Mouse (Mus musculus): ENCODE data around the gene Nkx1-1.

DNA sequence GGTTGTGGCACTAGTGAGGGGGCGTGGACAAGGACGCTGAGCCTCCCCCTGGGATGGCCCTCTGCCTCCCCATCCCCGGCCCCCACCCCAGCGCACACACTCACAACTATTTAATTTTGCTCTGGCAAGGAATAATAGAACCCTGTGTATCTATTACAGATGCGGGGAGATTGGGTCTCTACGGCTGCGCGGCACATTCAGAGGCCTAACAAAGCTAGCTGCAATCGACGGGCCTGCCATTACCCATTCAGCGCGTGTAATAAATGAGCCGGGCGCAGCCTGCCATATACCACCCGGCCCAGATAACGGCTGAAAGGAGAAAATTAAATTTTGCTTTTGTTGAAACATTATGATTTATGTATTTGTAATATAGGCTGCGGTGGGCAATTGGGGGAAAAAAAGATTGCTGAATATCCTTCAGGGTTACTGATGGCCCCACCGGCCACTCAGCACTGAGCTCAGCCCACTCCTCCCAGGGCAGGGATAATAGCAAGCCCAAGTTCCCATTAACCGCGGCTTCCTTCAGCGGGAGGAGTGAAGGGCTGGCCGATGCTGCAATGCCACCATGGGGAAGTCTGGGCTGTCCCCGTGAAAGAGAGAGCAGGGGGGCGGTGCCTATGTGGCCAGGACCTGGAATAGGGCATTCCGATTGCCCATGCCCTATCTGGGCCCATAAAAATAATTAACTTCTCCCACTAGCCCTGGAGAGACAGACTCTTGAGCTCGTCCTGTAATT is 47.0 kb upstream of the Nkx1-1 start:
- TF ChIP-seq CTCF (IDR thresholded peaks at IDR 0.05; ENCODE audit: insufficient read depth, low read depth, low read length) (no peak), POLR2A (IDR thresholded peaks at IDR 0.05; ENCODE audit: insufficient read depth, low read depth, low read length) (no peak)

All from olfactory bulb, adult 2 months (tissue).